Mouse (Mus musculus) thymus, postnatal 25 days (tissue): ENCODE results near the gene Slc24a5.
"Not testable (repeated sequence)": the region's sequence is repeated elsewhere in the genome, so short reads cannot be mapped to it uniquely, and the experiment has no call there.

ENCODE experiments used
- DNase-seq: peaks from one replicate; pipeline ENCODE4 v3.0.0; 2022

The Slc24a5 gene

GRCm38 (mm10) chr2:125067894-125068293 is at the start of gene Slc24a5:
Gene Slc24a5 (plus strand): TSS chr2:125068124.
- DNase-seq = no peak

GRCm38 (mm10) chr2:125024386-125024785 is 43.5 kb upstream of the Slc24a5 start:
- DNase-seq = no peak

- no peak for DNase-seq
Measured at GRCm38 (mm10) chr2:125026358-125027000, 41.4 kb upstream of the Slc24a5 start.

GRCm38 (mm10) chr2:125030591-125030990 is 37.3 kb upstream of the Slc24a5 start:
- DNase-seq = no peak

- no peak for DNase-seq
Measured at GRCm38 (mm10) chr2:125031111-125031510, 36.8 kb upstream of the Slc24a5 start.

- DNase-seq = no peak
Measured at GRCm38 (mm10) chr2:125031562-125032257, 36.2 kb upstream of the Slc24a5 start.

- no peak for DNase-seq
Measured at GRCm38 (mm10) chr2:125032258-125032973, 35.5 kb upstream of the Slc24a5 start.

GRCm38 (mm10) chr2:125033042-125033743 is 34.7 kb upstream of the Slc24a5 start:
- no peak for DNase-seq

- DNase-seq = no peak
Measured at GRCm38 (mm10) chr2:125055316-125055903, 12.5 kb upstream of the Slc24a5 start.

GRCm38 (mm10) chr2:125057250-125057815 is 10.6 kb upstream of the Slc24a5 start:
- DNase-seq = no peak

- no peak for DNase-seq
Measured at GRCm38 (mm10) chr2:125061451-125061850, 6.5 kb upstream of the Slc24a5 start.

- DNase-seq = no peak
Measured at GRCm38 (mm10) chr2:125062944-125063343, 5.0 kb upstream of the Slc24a5 start.

- no peak for DNase-seq
Measured at GRCm38 (mm10) chr2:125067373-125067772, 551 bp upstream of the Slc24a5 start.

- no peak for DNase-seq
Measured at GRCm38 (mm10) chr2:125068696-125069095, 772 bp downstream of the Slc24a5 start.

GRCm38 (mm10) chr2:125073056-125073780 is 5.3 kb downstream of the Slc24a5 start:
- DNase-seq = no peak

GRCm38 (mm10) chr2:125083879-125084278 is 16.0 kb downstream of the Slc24a5 start:
- no peak for DNase-seq

- no peak for DNase-seq
Measured at GRCm38 (mm10) chr2:125088757-125089156, 20.8 kb downstream of the Slc24a5 start.

- DNase-seq = not testable (repeated sequence)
Measured at GRCm38 (mm10) chr2:125092123-125092522, 24.2 kb downstream of the Slc24a5 start.

GRCm38 (mm10) chr2:125104491-125104890 is 36.6 kb downstream of the Slc24a5 start:
- not testable (repeated sequence) for DNase-seq

- DNase-seq = not testable (repeated sequence)
Measured at GRCm38 (mm10) chr2:125106536-125106935, 38.6 kb downstream of the Slc24a5 start.

- DNase-seq = no peak
Measured at GRCm38 (mm10) chr2:125119381-125120110, 51.6 kb downstream of the Slc24a5 start.
